Mouse (Mus musculus) cerebellum, postnatal 25 days (tissue): ENCODE data around the gene A630076J17Rik.

Experiments
- DNase-seq, 2 experiments: peaks; one replicate each; pipeline ENCODE4 v3.0.0; 2021; ENCODE audit warnings: mixed read lengths in 2 of 2

A630076J17Rik gene

GRCm38 (mm10) chr3:107230527-107230926 is at the start of gene A630076J17Rik:
Gene A630076J17Rik, plus strand, starts transcription at chr3:107230614.
- DNase-seq = no peak

DNA sequence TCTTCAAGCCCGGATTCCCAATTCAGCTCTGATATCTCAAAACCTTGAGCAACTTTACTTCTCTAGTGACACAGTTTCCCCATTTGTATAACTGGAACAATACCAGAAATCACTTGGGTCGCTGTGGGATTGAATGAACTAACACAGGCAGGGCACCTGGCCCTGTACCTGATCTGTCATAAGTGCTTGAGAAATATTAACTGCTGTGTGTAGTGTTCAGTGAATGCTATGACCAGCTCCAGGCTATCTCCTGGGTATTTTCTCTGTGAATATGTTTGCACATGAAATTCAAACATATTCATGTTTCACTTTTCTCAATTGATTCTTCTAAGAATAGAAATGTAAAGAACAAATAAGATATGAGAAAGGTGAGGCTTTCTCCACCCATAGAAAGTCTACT is 49.6 kb upstream of the A630076J17Rik start:
- DNase-seq = no peak

GRCm38 (mm10) chr3:107182756-107183155 is 47.7 kb upstream of the A630076J17Rik start, which contains the start of gene Kcna10:
Gene Kcna10, plus strand, starts transcription at chr3:107183056.
- DNase-seq = no peak

DNA sequence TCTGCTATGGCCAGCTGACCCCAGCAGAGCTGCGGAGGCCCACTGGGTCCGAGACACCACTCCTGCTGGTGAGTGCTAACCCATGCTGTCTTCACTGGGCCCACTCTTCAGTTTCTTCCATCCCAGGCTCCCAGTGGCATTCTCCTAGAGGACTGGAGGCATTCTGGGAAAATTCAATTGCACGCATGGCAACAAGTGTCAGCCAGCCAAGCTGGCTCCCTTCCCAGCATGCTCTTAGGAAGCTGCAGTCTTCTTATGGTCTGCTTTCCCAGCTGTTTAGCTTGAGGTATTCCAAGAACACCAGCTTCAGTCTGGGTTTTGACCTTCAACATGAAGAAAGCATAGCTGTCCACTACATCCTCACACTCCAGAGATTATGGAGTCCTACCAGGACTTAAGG is 47.2 kb upstream of the A630076J17Rik start:
- DNase-seq = no peak

- no peak for DNase-seq
Observed at GRCm38 (mm10) chr3:107185597-107185996, 44.8 kb upstream of the A630076J17Rik start.

GRCm38 (mm10) chr3:107187022-107187421 is 43.4 kb upstream of the A630076J17Rik start:
- DNase-seq = no peak

GRCm38 (mm10) chr3:107188226-107188899 is 42.1 kb upstream of the A630076J17Rik start:
- DNase-seq = peak; percentile 81 to 87

GRCm38 (mm10) chr3:107201310-107202180 is 28.9 kb upstream of the A630076J17Rik start:
- DNase-seq = no peak

- no peak for DNase-seq
Observed at GRCm38 (mm10) chr3:107204413-107204812, 26.0 kb upstream of the A630076J17Rik start.

- DNase-seq = no peak
Observed at GRCm38 (mm10) chr3:107205170-107205569, 25.2 kb upstream of the A630076J17Rik start.

- peak; percentile 70 to 85 for DNase-seq
Observed at GRCm38 (mm10) chr3:107205994-107206393, 24.4 kb upstream of the A630076J17Rik start.

GRCm38 (mm10) chr3:107206490-107207150 is 23.8 kb upstream of the A630076J17Rik start:
- no peak for DNase-seq

GRCm38 (mm10) chr3:107207625-107208253 is 22.7 kb upstream of the A630076J17Rik start:
- DNase-seq = no peak

GRCm38 (mm10) chr3:107214606-107215005 is 15.8 kb upstream of the A630076J17Rik start:
- DNase-seq = no peak

- no peak for DNase-seq
Observed at GRCm38 (mm10) chr3:107216400-107217100, 13.9 kb upstream of the A630076J17Rik start.

- no peak for DNase-seq
Observed at GRCm38 (mm10) chr3:107217101-107217480, 13.3 kb upstream of the A630076J17Rik start.

DNA sequence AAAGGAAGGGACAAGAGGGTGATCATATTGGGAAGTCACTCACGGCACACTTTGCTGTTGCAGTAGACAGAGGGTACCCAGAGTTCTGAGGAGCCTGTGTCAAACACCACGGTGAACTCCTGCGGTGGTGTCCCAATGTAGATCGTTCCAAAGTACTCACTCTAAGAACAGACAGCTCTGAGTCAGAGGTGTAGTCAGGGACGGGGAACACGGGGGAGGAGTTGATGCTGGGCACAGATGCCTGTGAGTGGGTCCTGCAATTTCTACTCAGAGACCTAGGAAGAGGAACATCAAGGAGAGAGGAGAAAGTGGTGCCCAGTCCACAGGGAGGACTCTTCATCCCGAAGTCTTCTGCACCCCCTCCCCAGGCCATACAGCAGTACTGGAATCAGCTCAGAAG is 11.8 kb upstream of the A630076J17Rik start:
- no peak for DNase-seq

- DNase-seq = no peak
Observed at GRCm38 (mm10) chr3:107221608-107222007, 8.8 kb upstream of the A630076J17Rik start, which contains the start of gene Cym. Gene Cym, minus strand, starts transcription at chr3:107221732.

DNA sequence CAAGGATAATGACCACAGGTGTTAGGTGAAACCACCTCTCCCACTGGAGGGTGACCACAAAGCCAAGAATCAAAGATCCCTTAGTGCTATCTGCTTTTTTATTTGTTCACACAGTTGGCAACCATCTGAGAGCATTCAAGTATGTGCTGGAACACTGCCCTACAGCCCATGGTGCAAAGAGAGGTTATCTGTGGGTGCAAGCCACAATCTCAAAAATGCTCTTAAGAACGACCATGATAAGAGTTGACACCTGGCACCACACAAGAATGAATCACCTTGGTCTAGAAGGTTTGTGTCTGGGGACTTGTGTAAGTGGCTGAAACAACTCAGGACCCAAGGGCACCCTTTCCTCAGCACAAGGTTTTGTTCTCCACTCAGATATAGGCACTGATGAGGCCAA is 7.2 kb upstream of the A630076J17Rik start:
- no peak for DNase-seq

DNA sequence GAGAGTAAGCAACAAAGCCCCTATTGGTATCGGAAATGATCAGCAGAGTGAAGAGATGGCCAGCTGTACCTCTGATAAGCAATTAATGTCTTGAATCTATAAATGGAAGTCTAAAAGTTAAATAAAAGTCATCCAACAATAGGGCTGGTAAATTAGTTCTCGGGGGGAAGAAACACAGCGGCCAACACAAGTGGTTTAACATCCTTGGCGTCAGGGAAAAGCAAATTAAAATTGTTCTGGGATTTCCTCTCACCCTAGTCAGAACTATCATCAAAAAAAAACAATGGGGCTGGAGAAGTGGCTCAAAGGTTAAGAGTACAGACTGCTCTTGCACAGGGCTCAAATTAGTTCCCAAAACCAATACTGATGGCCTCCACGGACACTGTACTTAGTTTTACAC is 4.6 kb upstream of the A630076J17Rik start:
- DNase-seq = no peak

DNA sequence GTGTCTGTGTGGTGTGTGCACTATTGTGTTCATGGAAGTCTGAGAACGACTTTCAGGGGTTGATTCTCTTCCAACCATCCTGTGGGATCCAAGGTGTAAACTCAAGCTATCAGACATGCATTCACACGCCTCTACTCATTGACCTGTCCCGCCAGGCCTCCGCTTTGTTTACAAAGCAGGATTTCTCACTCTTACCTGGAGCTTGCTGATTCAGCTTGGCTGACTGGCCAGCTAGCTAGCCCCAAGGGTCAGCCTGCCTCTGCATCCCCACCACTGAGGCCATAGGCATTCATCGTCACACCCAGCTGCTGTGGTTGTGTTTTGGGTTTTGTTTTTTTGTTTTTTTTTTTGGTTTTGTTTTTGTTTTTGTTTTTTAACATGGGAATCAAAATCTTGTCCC is 1.2 kb upstream of the A630076J17Rik start:
- DNase-seq = no peak

- no peak for DNase-seq
Observed at GRCm38 (mm10) chr3:107229822-107230221, 592 bp upstream of the A630076J17Rik start.
